Mouse (Mus musculus) embryonic facial prominence, embryonic 11.5 days (tissue): Measurements from ENCODE around the gene Hrc. TPM values are rescaled to one million over a fixed set of nuclear protein-coding genes. Genes with fewer than 3 reads are reported as not detected.
A peak's percentile ranks its signal among the peaks of the same experiment; 100 is the strongest.

ENCODE experiments used
- ATAC-seq: fragments of 200-750 bp; cut with Nextera tagmentation; replicated peaks from 2 replicates; pipeline ENCODE4 v1.8.0; 2017; ENCODE audit warnings: low read depth; ENCODE audit not compliant: insufficient number of reproducible peaks, low FRiP score, low TSS enrichment
- DNase-seq: peaks from one replicate; pipeline ENCODE4 v3.0.0-alpha.2; 2015; ENCODE audit warnings: low spot score
- H3K27ac ChIP-seq: fragments of 300-500 bp; sonication (generic); replicated peaks from 2 replicates; pipeline ENCODE4 v1.5.1; 2014; ENCODE audit warnings: mild to moderate bottlenecking, low read depth, low read length, control low read depth
- H3K27me3 ChIP-seq: fragments of 300-500 bp; sonication (generic); 2 replicates; pipeline ENCODE4 v1.6.1; 2014; ENCODE audit warnings: mild to moderate bottlenecking, low read length, moderate library complexity, mixed read lengths; ENCODE audit not compliant: control insufficient read depth, insufficient read depth
- H3K36me3 ChIP-seq: fragments of 300-500 bp; sonication (generic); replicated peaks from 2 replicates; pipeline ENCODE4 v1.6.1; 2014; ENCODE audit warnings: low read depth, mild to moderate bottlenecking, low read length, moderate library complexity, mixed read lengths; ENCODE audit not compliant: control insufficient read depth, insufficient read depth
- H3K4me1 ChIP-seq: fragments of 300-500 bp; sonication (generic); 2 replicates; pipeline ENCODE4 v1.6.1; 2014; ENCODE audit warnings: low read length, mixed read lengths; ENCODE audit not compliant: control insufficient read depth, insufficient read depth
- H3K4me2 ChIP-seq: fragments of 300-500 bp; sonication (generic); 2 replicates; pipeline ENCODE4 v1.6.1; 2014; ENCODE audit warnings: low read depth, mild to moderate bottlenecking, control low read depth, low read length, moderate library complexity
- H3K4me3 ChIP-seq: fragments of 300-500 bp; sonication (generic); 2 replicates; pipeline ENCODE4 v1.5.1; 2014; ENCODE audit warnings: low read depth, low read length, control low read depth
- H3K9ac ChIP-seq: fragments of 300-500 bp; sonication (generic); replicated peaks from 2 replicates; pipeline ENCODE4 v1.6.1; 2014; ENCODE audit warnings: mild to moderate bottlenecking, control low read depth, low read length
- H3K9me3 ChIP-seq: fragments of 300-500 bp; sonication (generic); replicated peaks from 2 replicates; pipeline ENCODE4 v1.6.1; 2016; ENCODE audit warnings: mild to moderate bottlenecking, low read length, inconsistent platforms, mixed read lengths; ENCODE audit not compliant: control insufficient read depth
- WGBS: fragments of 180-500 bp; shearing (Covaris S2); extraction: QIAGEN DNeasy Blood & Tissue Kit; methylation state at CpG from one replicate; pipeline ENCODE4 v1.1.7; 2014; 5-methylcytosine and 5-hydroxymethylcytosine counted together
- polyA plus RNA-seq: library from polyadenylated mRNA; unstranded; fragments of >200 nt; fragmentation: Nextera tagmentation; extraction: Ambion mirVana; gene quantifications from 2 replicates; pipeline ENCODE4 v1.2.1, GENCODE M21; 2014

The Hrc gene
- polyA plus RNA-seq, 1 experiment from 2014 or later = 0.34 TPM

GRCm38 (mm10) chr7:45369022-45369745 lies 34.1 kb downstream of the Hrc start:
- H3K27me3 ChIP-seq = peaks cover 29% of the 10 kb centered on the region
- WGBS = 75% methylated on average over 16 of the region's 16 CpGs
- H3K4me3 ChIP-seq = no peak overlapping the region
- H3K9ac ChIP-seq = no peak overlapping the region
- H3K36me3 ChIP-seq = no peaks in the 10 kb centered on the region
- no peaks in the 10 kb centered on the region for H3K9me3 ChIP-seq
- H3K27ac ChIP-seq = no peak overlapping the region
- H3K4me2 ChIP-seq = no peak overlapping the region; the same call in 1 of the 2 replicates
- DNase-seq = no peak
- ATAC-seq = no peak
- peaks cover 12% of the 10 kb centered on the region; the same call in 1 of the 2 replicates for H3K4me1 ChIP-seq

DNA sequence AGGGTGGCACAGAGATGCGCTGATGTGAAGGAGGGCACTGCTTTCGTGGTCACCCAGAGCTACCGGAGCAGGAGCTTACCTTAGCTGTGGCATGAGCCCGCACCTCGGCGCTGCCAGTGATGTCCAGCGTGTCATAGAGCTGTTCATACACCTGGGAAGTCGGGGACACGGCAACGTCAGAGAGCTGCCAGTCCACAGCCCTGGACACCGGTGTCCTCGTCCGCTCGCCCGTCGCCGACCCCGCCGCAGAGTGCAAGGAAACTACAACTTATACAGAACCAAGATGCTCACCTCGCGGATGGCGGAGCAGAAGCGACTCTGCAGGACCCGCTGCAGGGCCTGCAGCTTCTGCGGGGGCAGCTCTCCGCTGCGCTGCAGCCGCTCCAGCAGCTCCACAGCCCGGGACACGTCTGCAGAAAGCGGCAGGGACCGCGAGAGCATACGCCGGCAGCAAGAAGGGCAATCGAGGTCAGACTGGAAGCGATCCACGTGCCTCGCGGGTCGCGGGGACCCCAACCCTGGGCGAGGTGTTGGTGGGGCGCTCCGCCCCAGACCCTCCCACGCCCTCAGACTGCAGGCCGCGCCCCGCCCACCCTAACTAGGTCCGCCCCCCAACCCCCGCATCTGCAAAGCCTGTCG lies 34.9 kb downstream of the Hrc start:
- 10% methylated on average over 50 of the region's 52 CpGs for WGBS
- ATAC-seq (no peak), DNase-seq (no peak)
- Histone ChIP-seq H3K36me3 (no peaks in the 10 kb centered on the region), H3K4me3 (peak overlapping the region; percentile 46), H3K27ac (no peak overlapping the region), H3K9me3 (no peaks in the 10 kb centered on the region), H3K4me1 (peaks cover 12% of the 10 kb centered on the region; the same call in 1 of the 2 replicates), H3K4me2 (peak overlapping the region; percentile 91), H3K9ac (peak overlapping the region; percentile 43), H3K27me3 (peaks cover 29% of the 10 kb centered on the region)

GRCm38 (mm10) chr7:45370475-45371311 lies 35.6 kb downstream of the Hrc start, which contains the start of gene Lin7b:
TSS of gene Lin7b (minus strand) at chr7:45370583.
- ATAC-seq (peak; percentile 70), DNase-seq (peak; percentile 89)
- 13% methylated on average over 27 of the region's 28 CpGs for WGBS
- Histone ChIP-seq H3K9me3 (no peaks in the 10 kb centered on the region), H3K27ac (no peak within 1 kb of the TSS), H3K4me3 (peak within 1 kb of the TSS; percentile 46), H3K36me3 (no peaks in the 10 kb centered on the region), H3K9ac (peak within 1 kb of the TSS; percentile 43), H3K4me2 (peak within 1 kb of the TSS; percentile 91), H3K27me3 (peaks cover 24% of the 10 kb centered on the region), H3K4me1 (peaks cover 7% of the 10 kb centered on the region; the same call in 1 of the 2 replicates)

- Histone ChIP-seq H3K36me3 (peaks cover 5% of the 10 kb centered on the region), H3K27ac (no peak overlapping the region), H3K4me1 (0 out of 2 replicates have a peak, but pooled peaks cover 2% of the 10 kb centered on the region), H3K27me3 (peaks cover 19% of the 10 kb centered on the region), H3K4me3 (no peak overlapping the region), H3K9ac (no peak overlapping the region), H3K9me3 (no peaks in the 10 kb centered on the region), H3K4me2 (no peak overlapping the region)
- ATAC-seq (no peak), DNase-seq (no peak)
- WGBS = 75% methylated on average over 5 of the region's 5 CpGs
These were observed 37.3 kb downstream of the Hrc start for GRCm38 (mm10) chr7:45372371-45372770.

- no peak for DNase-seq
- 96% methylated on average over 8 of the region's 8 CpGs for WGBS
These were observed 39.5 kb downstream of the Hrc start for GRCm38 (mm10) chr7:45374620-45375019.

GRCm38 (mm10) chr7:45376057-45376456 lies 41.0 kb downstream of the Hrc start:
- H3K4me3 ChIP-seq = no peak overlapping the region
- H3K4me1 ChIP-seq = no peaks in the 10 kb centered on the region
- no peak overlapping the region for H3K9ac ChIP-seq
- H3K9me3 ChIP-seq = no peaks in the 10 kb centered on the region
- no peaks in the 10 kb centered on the region for H3K27me3 ChIP-seq
- H3K36me3 ChIP-seq = peaks cover 20% of the 10 kb centered on the region
- ATAC-seq (no peak), DNase-seq (no peak)
- WGBS = 94% methylated on average over 1 of the region's 1 CpGs
- H3K4me2 ChIP-seq = no peak overlapping the region
- no peak overlapping the region for H3K27ac ChIP-seq

More at GRCm38 (mm10) chr7:45374620-45375019, 39.5 kb downstream of the Hrc start:
- 0 out of 2 replicates have a peak, but pooled peaks cover 2% of the 10 kb centered on the region for H3K4me1 ChIP-seq
- peaks cover 9% of the 10 kb centered on the region for H3K36me3 ChIP-seq
- H3K9ac ChIP-seq = no peak overlapping the region
- H3K27me3 ChIP-seq = peaks cover 5% of the 10 kb centered on the region
- H3K4me2 ChIP-seq = no peak overlapping the region
- no peak overlapping the region for H3K4me3 ChIP-seq
- no peaks in the 10 kb centered on the region for H3K9me3 ChIP-seq
- H3K27ac ChIP-seq = no peak overlapping the region
- no peak for ATAC-seq

- Histone ChIP-seq H3K4me2 (no peak overlapping the region), H3K9me3 (no peaks in the 10 kb centered on the region), H3K9ac (no peak overlapping the region), H3K4me1 (no peaks in the 10 kb centered on the region), H3K27ac (no peak overlapping the region), H3K27me3 (no peaks in the 10 kb centered on the region), H3K36me3 (peaks cover 36% of the 10 kb centered on the region), H3K4me3 (no peak overlapping the region)
- DNase-seq = peak; percentile 45
- no peak for ATAC-seq
- 78% methylated on average over 3 of the region's 3 CpGs for WGBS
These were observed 51.0 kb downstream of the Hrc start for GRCm38 (mm10) chr7:45386077-45386476.
